Mouse (Mus musculus): Measurements from ENCODE around the gene Gm10271.

DNA sequence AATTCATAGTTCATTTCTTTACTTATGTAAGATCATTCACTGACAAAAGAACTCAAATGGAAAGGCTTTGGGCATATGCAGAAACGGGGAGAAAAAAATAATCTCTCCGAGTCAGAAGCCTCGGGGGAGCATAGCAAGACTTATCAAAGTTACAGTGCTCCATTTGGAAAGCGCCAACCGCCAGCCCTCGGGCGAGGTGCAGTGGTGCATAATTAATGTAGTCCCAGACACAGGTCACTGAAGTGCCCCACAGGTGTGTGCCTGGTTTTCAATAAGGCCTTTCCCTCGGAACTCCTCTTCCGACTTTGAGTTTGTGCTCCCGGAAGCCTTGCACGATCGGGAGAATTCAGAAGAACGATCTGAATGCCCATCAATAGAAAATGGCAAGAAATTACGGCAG lies 10.3 kb downstream of the Gm10271 start:
- TF ChIP-seq GATA1 (IDR thresholded peaks at IDR 0.05; ENCODE audit: borderline replicate concordance, low read length) (no peak), FLI1 (IDR thresholded peaks at IDR 0.05; ENCODE audit: low read length) (no peak)

Measured in megakaryocyte, embryonic 14.5 days (primary cell).